Mouse (Mus musculus) embryonic facial prominence, embryonic 11.5 days (tissue): ENCODE measurements at regions not wholly inside any gene's neighbourhood (a gene's known extent, or its start where the extent isn't known, plus 50 kb on each side); places are given as distances from the start of the nearest gene placed in this dataset.

Source experiments
- ATAC-seq: fragments of 200-750 bp; cut with Nextera tagmentation; replicated peaks from 2 replicates; pipeline ENCODE4 v1.8.0; 2017; ENCODE audit warnings: low read depth; ENCODE audit not compliant: insufficient number of reproducible peaks, low FRiP score, low TSS enrichment
- DNase-seq: peaks from one replicate; pipeline ENCODE4 v3.0.0-alpha.2; 2015; ENCODE audit warnings: low spot score
- H3K27ac ChIP-seq: fragments of 300-500 bp; sonication (generic); replicated peaks from 2 replicates; pipeline ENCODE4 v1.5.1; 2014; ENCODE audit warnings: mild to moderate bottlenecking, low read depth, low read length, control low read depth
- H3K27me3 ChIP-seq: fragments of 300-500 bp; sonication (generic); 2 replicates; pipeline ENCODE4 v1.6.1; 2014; ENCODE audit warnings: mild to moderate bottlenecking, low read length, moderate library complexity, mixed read lengths; ENCODE audit not compliant: control insufficient read depth, insufficient read depth
- H3K36me3 ChIP-seq: fragments of 300-500 bp; sonication (generic); replicated peaks from 2 replicates; pipeline ENCODE4 v1.6.1; 2014; ENCODE audit warnings: low read depth, mild to moderate bottlenecking, low read length, moderate library complexity, mixed read lengths; ENCODE audit not compliant: control insufficient read depth, insufficient read depth
- H3K4me1 ChIP-seq: fragments of 300-500 bp; sonication (generic); 2 replicates; pipeline ENCODE4 v1.6.1; 2014; ENCODE audit warnings: low read length, mixed read lengths; ENCODE audit not compliant: control insufficient read depth, insufficient read depth
- H3K4me2 ChIP-seq: fragments of 300-500 bp; sonication (generic); 2 replicates; pipeline ENCODE4 v1.6.1; 2014; ENCODE audit warnings: low read depth, mild to moderate bottlenecking, control low read depth, low read length, moderate library complexity
- H3K4me3 ChIP-seq: fragments of 300-500 bp; sonication (generic); 2 replicates; pipeline ENCODE4 v1.5.1; 2014; ENCODE audit warnings: low read depth, low read length, control low read depth
- H3K9ac ChIP-seq: fragments of 300-500 bp; sonication (generic); replicated peaks from 2 replicates; pipeline ENCODE4 v1.6.1; 2014; ENCODE audit warnings: mild to moderate bottlenecking, control low read depth, low read length
- H3K9me3 ChIP-seq: fragments of 300-500 bp; sonication (generic); replicated peaks from 2 replicates; pipeline ENCODE4 v1.6.1; 2016; ENCODE audit warnings: mild to moderate bottlenecking, low read length, inconsistent platforms, mixed read lengths; ENCODE audit not compliant: control insufficient read depth
- WGBS: fragments of 180-500 bp; shearing (Covaris S2); extraction: QIAGEN DNeasy Blood & Tissue Kit; methylation state at CpG from one replicate; pipeline ENCODE4 v1.1.7; 2014; 5-methylcytosine and 5-hydroxymethylcytosine counted together

GRCm38 (mm10) chr10:67473016-67473415 is 62.3 kb upstream of the Egr2 start:
- DNase-seq (no peak), ATAC-seq (no peak)
- H3K9ac ChIP-seq: no peak overlapping the region
- H3K9me3 ChIP-seq: no peaks in the 10 kb centered on the region
- WGBS: 92% methylated on average over 6 of the region's 6 CpGs
- no peak overlapping the region for H3K4me3 ChIP-seq
- H3K4me2 ChIP-seq: no peak overlapping the region
- H3K27me3 ChIP-seq: no peaks in the 10 kb centered on the region
- no peaks in the 10 kb centered on the region for H3K36me3 ChIP-seq
- no peak overlapping the region for H3K27ac ChIP-seq
- no peaks in the 10 kb centered on the region for H3K4me1 ChIP-seq

DNA sequence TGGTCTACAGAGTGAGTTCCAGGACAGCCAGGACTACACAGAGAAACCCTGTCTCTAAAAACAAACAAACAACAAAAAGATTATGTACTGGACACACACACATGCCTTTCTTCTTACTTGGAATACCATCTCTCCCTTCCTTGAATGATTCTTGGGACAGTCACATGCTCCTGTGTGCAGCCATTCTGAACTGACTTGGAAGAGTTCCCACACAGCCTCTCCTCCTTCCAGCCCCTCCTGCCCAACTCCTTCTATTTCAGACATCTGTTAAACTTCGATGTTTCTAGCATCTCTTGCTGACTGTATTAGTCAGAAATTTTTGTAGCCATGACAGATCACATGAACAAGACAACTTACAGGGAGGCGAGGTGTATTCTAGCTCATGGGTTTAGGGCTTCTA is 60.9 kb upstream of the Egr2 start:
- H3K4me2 ChIP-seq: no peak overlapping the region
- H3K4me3 ChIP-seq: no peak overlapping the region
- DNase-seq: no peak
- no peak for ATAC-seq
- no peaks in the 10 kb centered on the region for H3K4me1 ChIP-seq
- 90% methylated on average over 2 of the region's 2 CpGs for WGBS
- H3K27me3 ChIP-seq: no peaks in the 10 kb centered on the region
- H3K9ac ChIP-seq: no peak overlapping the region
- no peaks in the 10 kb centered on the region for H3K36me3 ChIP-seq
- H3K27ac ChIP-seq: no peak overlapping the region
- H3K9me3 ChIP-seq: no peaks in the 10 kb centered on the region

DNA sequence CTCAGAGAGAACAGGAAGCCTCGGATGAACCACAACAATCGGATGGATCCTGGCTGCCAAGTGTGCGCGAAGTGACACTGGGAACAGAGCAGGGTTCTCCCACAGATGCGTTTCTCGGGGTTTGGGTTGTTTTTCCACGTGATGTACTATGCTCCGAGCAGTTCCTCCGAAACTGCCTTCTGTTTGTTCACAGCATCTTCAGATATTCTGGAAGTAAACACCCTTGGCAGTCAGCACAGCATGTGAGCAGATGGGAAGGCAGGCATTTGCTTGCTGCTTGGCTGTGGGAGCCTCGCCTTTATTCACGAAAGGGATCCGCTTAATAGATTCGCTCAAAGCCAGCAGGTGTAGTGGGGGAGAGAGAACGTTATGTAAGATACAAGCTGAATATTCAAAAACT is 53.0 kb upstream of the Egr2 start:
- Histone ChIP-seq H3K27me3 (no peaks in the 10 kb centered on the region), H3K36me3 (no peaks in the 10 kb centered on the region), H3K27ac (no peak overlapping the region), H3K4me2 (no peak overlapping the region), H3K4me1 (no peaks in the 10 kb centered on the region), H3K4me3 (no peak overlapping the region), H3K9me3 (no peaks in the 10 kb centered on the region), H3K9ac (no peak overlapping the region)
- WGBS: 70% methylated on average over 14 of the region's 14 CpGs
- DNase-seq (no peak), ATAC-seq (no peak)

GRCm38 (mm10) chr10:67483371-67483770 is 51.9 kb upstream of the Egr2 start:
- Histone ChIP-seq H3K4me1 (no peaks in the 10 kb centered on the region), H3K27ac (no peak overlapping the region), H3K4me2 (no peak overlapping the region), H3K27me3 (no peaks in the 10 kb centered on the region), H3K4me3 (no peak overlapping the region), H3K36me3 (no peaks in the 10 kb centered on the region), H3K9me3 (no peaks in the 10 kb centered on the region), H3K9ac (no peak overlapping the region)
- 85% methylated on average over 7 of the region's 7 CpGs for WGBS
- no peak for ATAC-seq
- no peak for DNase-seq

- H3K4me3 ChIP-seq: no peak overlapping the region
- DNase-seq (no peak), ATAC-seq (no peak)
- H3K4me1 ChIP-seq: no peaks in the 10 kb centered on the region
- H3K9ac ChIP-seq: no peak overlapping the region
- no peaks in the 10 kb centered on the region for H3K36me3 ChIP-seq
- H3K27me3 ChIP-seq: no peaks in the 10 kb centered on the region
- no peak overlapping the region for H3K27ac ChIP-seq
- 87% methylated on average over 3 of the region's 3 CpGs for WGBS
- H3K4me2 ChIP-seq: no peak overlapping the region
- no peaks in the 10 kb centered on the region for H3K9me3 ChIP-seq
Observed at GRCm38 (mm10) chr10:67484091-67484745, 51.1 kb upstream of the Egr2 start.
